Mouse (Mus musculus) cerebellum, adult 2 months (tissue): ENCODE results near the gene P3h3. TPM values are rescaled to one million over a fixed set of nuclear protein-coding genes. Genes with fewer than 3 reads are reported as not detected.

Source experiments
- DNase-seq, 2 experiments: peaks; one replicate each; pipeline ENCODE4 v3.0.0; 2021
- H3K27ac ChIP-seq: fragments of 200-500 bp; 2 replicates; pipeline ENCODE4 v1.5.1; 2012; ENCODE audit warnings: low read length, control low read depth, inconsistent platforms; ENCODE audit not compliant: insufficient read depth
- H3K27me3 ChIP-seq: fragments of 200-500 bp; 2 replicates; pipeline ENCODE4 v1.6.1; 2012; ENCODE audit warnings: inconsistent platforms, mild to moderate bottlenecking, low read length, moderate library complexity; ENCODE audit not compliant: control insufficient read depth, insufficient read depth
- H3K4me1 ChIP-seq: fragments of 200-500 bp; 2 replicates; pipeline ENCODE4 v1.6.1; 2011; ENCODE audit warnings: low read length; ENCODE audit not compliant: control insufficient read depth, insufficient read depth
- H3K4me3 ChIP-seq: fragments of 200-500 bp; replicated peaks from 2 replicates; pipeline ENCODE3; 2011; ENCODE audit warnings: mild to moderate bottlenecking, low read depth, low read length, control low read depth; ENCODE audit not compliant: insufficient read depth
- CTCF ChIP-seq: fragments of 200-500 bp; IDR thresholded peaks from 2 replicates; pipeline ENCODE4 v1.5.1; 2011; ENCODE audit warnings: low read depth, mild to moderate bottlenecking, control low read depth, low read length, moderate library complexity, borderline replicate concordance; ENCODE audit not compliant: insufficient read depth
- POLR2A ChIP-seq: fragments of 200-500 bp; IDR thresholded peaks from 2 replicates; pipeline ENCODE4 v1.6.1; 2011; ENCODE audit warnings: low read length, control low read depth, borderline replicate concordance; ENCODE audit not compliant: insufficient read depth
- WGBS: fragments of 180-500 bp; shearing (Covaris S2); methylation state at CpG from one replicate; pipeline ENCODE4 v1.1.7; 2018; 5-methylcytosine and 5-hydroxymethylcytosine counted together
- polyA plus RNA-seq: library from polyadenylated mRNA; depleted of rRNA; stranded (reverse); fragments of >200 nt; gene quantifications from 2 replicates; pipeline ENCODE4 v1.2.3, GENCODE M21; 2012

Gene P3h3
- polyA plus RNA-seq, 1 experiment, result 106 TPM

DNA sequence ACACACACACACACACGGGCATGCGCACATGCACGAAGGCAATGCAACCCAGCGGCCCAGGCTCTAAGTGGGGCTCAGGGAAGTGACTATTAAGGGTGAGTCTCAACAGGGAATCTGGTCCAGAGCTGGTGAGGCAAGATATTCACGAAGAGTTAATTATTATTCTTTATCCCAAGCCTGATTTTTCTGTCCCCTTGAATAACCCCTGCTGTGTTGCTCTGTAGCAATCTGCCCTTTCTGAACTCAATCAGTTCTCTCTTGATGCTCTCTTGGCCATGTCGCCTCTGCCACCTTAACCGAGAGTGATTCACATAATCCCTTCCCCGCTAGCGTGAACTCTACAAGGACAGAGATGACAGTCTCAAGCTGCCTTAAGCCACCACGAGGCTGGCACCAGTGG, 25.8 kb upstream of the P3h3 start:
- no peak overlapping the region for H3K27ac ChIP-seq

DNA sequence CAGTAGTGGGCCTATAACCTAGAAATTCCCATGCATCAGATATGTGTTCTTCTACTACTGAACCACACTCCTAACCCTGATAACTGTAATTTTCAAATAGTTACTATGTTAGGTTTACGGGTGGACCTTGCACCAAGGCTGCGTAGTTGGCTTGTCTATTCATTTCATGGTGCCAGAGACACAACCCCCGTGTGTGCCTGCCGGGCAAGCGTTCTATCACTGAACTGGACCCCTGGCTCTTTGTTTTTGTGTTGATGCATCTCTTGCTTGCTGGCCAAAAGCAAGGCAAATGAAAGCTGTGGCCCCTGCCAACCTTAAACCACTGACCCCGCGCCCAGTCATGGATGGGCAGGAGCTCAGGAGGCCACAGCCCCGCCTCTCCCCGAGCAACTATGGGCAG, 24.3 kb upstream of the P3h3 start:
- H3K27ac ChIP-seq, result no peak overlapping the region
- DNase-seq, result no peak
- H3K27me3 ChIP-seq, result no peaks in the 10 kb centered on the region
- no peak overlapping the region for H3K4me3 ChIP-seq
- peaks cover 9% of the 10 kb centered on the region for H3K4me1 ChIP-seq
- TF ChIP-seq POLR2A, result no peak
- TF ChIP-seq CTCF, result no peak
- WGBS, result 72% methylated on average over 9 of the region's 9 CpGs

More for the DNA sequence above, 25.8 kb upstream of the P3h3 start:
- 75% methylated on average over 10 of the region's 10 CpGs for WGBS
- DNase-seq, result no peak
- TF ChIP-seq CTCF, result no peak
- TF ChIP-seq POLR2A, result no peak
- Histone ChIP-seq H3K4me3 (no peak overlapping the region), H3K4me1 (peaks cover 9% of the 10 kb centered on the region), H3K27me3 (no peaks in the 10 kb centered on the region)

DNA sequence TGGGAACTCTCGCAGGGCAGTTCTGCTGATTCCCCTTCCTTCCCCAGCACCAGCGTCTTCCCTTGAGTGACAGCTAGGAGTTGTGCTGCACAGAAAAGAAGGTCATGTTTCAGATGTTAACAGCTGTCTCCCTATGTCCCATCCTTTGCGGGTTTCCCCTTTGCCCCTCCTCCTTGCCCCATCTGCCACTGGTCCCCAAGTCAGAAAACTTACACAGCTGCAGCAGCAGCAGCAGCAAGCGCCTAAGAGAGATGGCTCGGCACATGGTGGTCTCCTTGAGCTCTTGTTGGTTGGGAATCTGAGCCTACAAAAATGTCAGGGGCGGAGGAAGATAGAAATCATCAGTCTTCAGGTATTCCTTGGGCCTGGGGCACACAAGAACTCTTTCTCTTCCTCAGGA, 21.8 kb upstream of the P3h3 start:
- no peak for DNase-seq
- WGBS, result 64% methylated on average over 6 of the region's 6 CpGs
- TF ChIP-seq CTCF (no peak), POLR2A (no peak)
- Histone ChIP-seq H3K27me3 (no peaks in the 10 kb centered on the region), H3K27ac (no peak overlapping the region), H3K4me1 (no peaks in the 10 kb centered on the region), H3K4me3 (no peak overlapping the region)

DNA sequence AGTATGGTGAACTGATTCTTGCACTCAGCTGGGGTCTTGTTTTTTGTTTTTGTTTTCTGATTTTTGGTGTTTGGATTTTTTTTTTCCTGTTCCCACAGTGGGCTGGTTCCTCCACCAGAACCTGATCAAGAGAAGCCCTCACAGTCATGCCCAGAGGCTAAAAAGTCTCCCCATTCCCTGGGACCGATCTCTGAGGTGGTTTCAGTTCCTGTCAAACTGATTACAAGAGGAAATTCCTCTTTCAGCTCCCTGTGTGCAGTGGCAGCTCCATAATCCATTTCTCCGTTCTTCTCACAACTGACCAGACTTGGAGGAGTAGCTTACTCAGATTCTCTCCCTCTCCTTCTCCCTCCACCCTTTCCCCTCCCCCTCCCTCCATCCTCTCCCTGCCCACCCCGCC, 16.8 kb upstream of the P3h3 start:
- Histone ChIP-seq H3K27ac (no peak overlapping the region), H3K4me3 (no peak overlapping the region), H3K4me1 (no peaks in the 10 kb centered on the region), H3K27me3 (no peaks in the 10 kb centered on the region)
- 62% methylated on average over 2 of the region's 3 CpGs for WGBS
- TF ChIP-seq POLR2A, result no peak
- no peak for TF ChIP-seq CTCF
- DNase-seq, result no peak

DNA sequence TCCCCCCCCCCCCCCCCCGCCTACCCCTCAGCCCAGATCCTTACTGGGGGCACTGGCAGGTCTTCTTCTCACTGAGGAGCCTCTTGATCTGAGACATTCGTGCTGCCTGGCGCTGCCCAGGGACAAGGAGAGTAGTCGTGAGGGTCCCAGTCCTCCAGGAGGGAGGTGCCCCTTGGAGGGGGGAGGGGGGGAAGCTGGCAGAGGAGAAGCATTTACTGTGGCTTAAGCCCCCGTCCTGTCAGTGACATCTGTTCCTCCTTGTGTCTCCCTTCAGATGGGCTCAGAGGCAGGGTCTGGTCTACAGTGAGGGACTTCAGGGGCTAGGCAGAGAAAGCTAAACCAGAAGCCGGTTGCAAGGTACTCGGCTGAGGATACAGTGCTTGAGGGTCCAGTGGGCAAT, 9.0 kb upstream of the P3h3 start:
- no peak for DNase-seq
- no peak for TF ChIP-seq POLR2A
- TF ChIP-seq CTCF, result no peak
- H3K27ac ChIP-seq, result no peak overlapping the region
- no peaks in the 10 kb centered on the region for H3K27me3 ChIP-seq
- peaks cover 7% of the 10 kb centered on the region for H3K4me1 ChIP-seq
- no peak overlapping the region for H3K4me3 ChIP-seq
- 50% methylated on average over 7 of the region's 7 CpGs for WGBS

DNA sequence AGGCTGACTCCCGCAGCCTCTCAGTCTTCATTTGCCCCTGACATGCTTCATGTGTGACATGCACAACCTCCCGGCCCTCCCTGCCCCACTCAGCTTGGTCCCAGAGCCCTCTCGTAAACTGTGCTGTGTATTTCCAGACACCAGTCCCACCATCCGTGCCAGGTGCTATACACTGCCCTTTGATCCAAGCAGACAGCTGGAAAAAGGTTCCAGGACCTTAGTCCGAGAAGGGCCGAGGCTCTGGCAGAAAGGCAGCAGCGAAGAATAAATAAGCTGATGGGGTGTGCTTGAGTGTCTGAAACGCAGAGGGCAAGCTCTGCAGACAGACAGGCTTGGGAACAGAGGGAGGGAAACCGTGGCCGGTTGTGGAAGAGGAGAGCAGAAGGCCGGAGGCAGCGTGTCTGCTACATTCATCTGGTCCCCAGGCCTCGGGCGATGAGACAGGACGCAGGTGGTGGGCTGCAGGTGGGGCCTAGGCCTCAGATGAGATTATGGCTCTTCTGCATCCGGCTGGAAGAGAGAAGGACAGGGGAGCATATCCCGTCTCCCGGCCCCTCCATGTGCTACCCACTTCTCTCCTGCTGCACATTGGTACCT, 8.3 kb upstream of the P3h3 start:
- no peak for DNase-seq
- no peaks in the 10 kb centered on the region for H3K27me3 ChIP-seq
- H3K4me3 ChIP-seq, result no peak overlapping the region
- TF ChIP-seq POLR2A, result no peak
- TF ChIP-seq CTCF, result no peak
- peaks cover 13% of the 10 kb centered on the region for H3K4me1 ChIP-seq
- 50% methylated on average over 18 of the region's 18 CpGs for WGBS
- no peak overlapping the region for H3K27ac ChIP-seq

DNA sequence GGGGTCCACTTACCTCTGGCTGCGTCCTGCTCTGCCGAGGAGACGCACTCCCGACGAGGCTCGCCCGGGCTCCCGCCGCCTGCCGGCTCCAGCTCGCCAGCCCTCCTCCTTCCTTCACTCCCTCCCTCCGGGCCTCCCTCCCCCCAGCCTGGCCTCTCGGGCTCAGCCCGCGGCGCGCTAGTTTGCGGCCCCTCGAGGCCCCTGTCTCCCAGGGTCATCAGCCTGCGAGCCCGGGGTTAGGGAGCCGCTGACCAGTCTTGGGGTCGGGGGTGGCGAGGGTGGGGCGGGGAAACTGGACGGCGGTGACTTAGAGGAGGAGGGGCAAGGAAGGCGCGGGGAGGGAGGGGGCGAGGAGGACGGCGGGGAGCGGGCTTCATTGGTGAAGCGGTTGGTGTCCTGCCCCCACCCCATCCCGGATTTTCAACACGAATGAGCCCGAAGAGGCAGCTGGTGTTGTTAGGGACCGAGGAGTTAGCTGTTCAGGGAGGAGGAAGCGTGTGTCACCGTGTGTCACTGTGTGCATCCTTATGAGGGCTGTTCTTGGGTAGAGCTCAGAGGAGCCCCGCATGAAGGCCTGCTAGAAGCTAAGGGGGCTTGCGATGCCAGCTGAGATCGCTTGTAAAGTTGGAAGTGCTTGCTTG, 6.2 kb upstream of the P3h3 start, which contains the start of gene Gpr162:
Gene Gpr162, minus strand, starts transcription at position 326 of the 641 bp plus-strand sequence.
- Histone ChIP-seq H3K27ac (peak within 1 kb of the TSS; percentile 98), H3K4me1 (peaks cover 26% of the 10 kb centered on the region), H3K27me3 (no peaks in the 10 kb centered on the region), H3K4me3 (peak within 1 kb of the TSS; percentile 100)
- DNase-seq, result peak; percentile 81 to 82
- WGBS, result 1% methylated on average over 43 of the region's 43 CpGs
- TF ChIP-seq CTCF (peak; percentile 10; the same call in 1 of the 2 replicates), POLR2A (peak; percentile 57; the same call in 1 of the 2 replicates)

DNA sequence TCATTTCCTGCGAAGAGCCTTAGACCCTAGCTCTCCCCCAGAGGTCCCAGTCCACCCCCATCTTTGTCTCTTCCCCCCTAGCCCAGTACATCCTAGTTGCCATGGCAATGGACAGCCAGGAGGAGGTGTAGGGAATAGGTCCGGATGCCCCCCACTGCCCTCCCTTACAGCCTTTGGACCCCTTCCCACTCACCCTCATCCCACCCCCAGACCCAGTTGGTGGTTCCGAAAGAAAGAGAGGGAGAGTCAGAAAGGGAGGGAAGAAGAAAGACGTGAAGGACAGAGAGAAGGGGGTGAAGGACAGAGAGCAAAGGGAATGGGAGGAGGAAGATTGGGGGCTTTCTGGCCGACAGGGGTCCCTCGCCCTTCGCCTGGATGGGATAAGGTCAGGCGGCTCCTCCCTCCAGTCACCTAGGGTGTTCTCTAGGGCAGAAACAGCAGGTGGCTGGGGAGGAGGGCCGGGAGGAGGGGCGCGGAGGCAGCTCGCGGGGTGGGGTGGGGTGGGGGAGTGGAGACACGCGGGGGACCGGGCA, 5.6 kb upstream of the P3h3 start:
- TF ChIP-seq CTCF, result no peak
- TF ChIP-seq POLR2A, result 0 out of 2 replicates have a peak, but pooled peaks have one; percentile 6
- 0% methylated on average over 10 of the region's 16 CpGs for WGBS

More for the DNA sequence above, 5.6 kb upstream of the P3h3 start:
- Histone ChIP-seq H3K27ac (peak overlapping the region; percentile 98), H3K27me3 (no peaks in the 10 kb centered on the region), H3K4me3 (peak overlapping the region; percentile 100), H3K4me1 (peaks cover 26% of the 10 kb centered on the region)
- DNase-seq, result peak; percentile 52 to 63
